Mouse (Mus musculus) spleen, adult 2 months (tissue): ENCODE results near the gene Brsk1. TPM values are rescaled to one million over a fixed set of nuclear protein-coding genes. Genes with fewer than 3 reads are reported as not detected.

Experiments
- DNase-seq, 2 experiments: peaks; one replicate each; pipeline versions ENCODE4 v3.0.0 to v3.0.0-alpha.2; 2012 to 2021; ENCODE audit warnings: low spot score in 2 of 2, low read depth in 1 of 2
- H3K27ac ChIP-seq: fragments of 200-500 bp; 2 replicates; pipeline ENCODE4 v1.5.1; 2012; ENCODE audit warnings: low read length, inconsistent platforms; ENCODE audit not compliant: insufficient read depth
- H3K27me3 ChIP-seq: fragments of 200-500 bp; 2 replicates; pipeline ENCODE4 v1.6.1; 2012; ENCODE audit warnings: mild to moderate bottlenecking, moderate library complexity, low read length, inconsistent platforms; ENCODE audit not compliant: control insufficient read depth, insufficient read depth
- H3K36me3 ChIP-seq: fragments of 200-500 bp; 2 replicates; pipeline ENCODE4 v1.6.1; 2012; ENCODE audit warnings: mild to moderate bottlenecking, low read length, inconsistent platforms; ENCODE audit not compliant: control insufficient read depth, insufficient read depth
- H3K4me1 ChIP-seq: fragments of 200-500 bp; 2 replicates; pipeline ENCODE4 v1.6.1; 2011; ENCODE audit warnings: inconsistent platforms; ENCODE audit not compliant: control insufficient read depth, insufficient read depth, insufficient read length
- H3K4me3 ChIP-seq: fragments of 200-500 bp; 2 replicates; pipeline ENCODE4 v1.5.1; 2011; ENCODE audit warnings: mild to moderate bottlenecking, inconsistent platforms; ENCODE audit not compliant: insufficient read depth, insufficient read length; ENCODE audit errors: extremely low read depth
- CTCF ChIP-seq: fragments of 200-500 bp; IDR thresholded peaks from 2 replicates; pipeline ENCODE4 v1.5.1; 2011; ENCODE audit warnings: mild to moderate bottlenecking, inconsistent platforms; ENCODE audit not compliant: insufficient read depth, insufficient read length, insufficient replicate concordance; ENCODE audit errors: extremely low read depth
- POLR2A ChIP-seq: fragments of 200-500 bp; IDR thresholded peaks from 2 replicates; pipeline ENCODE4 v1.6.1; 2011; ENCODE audit warnings: low read depth, low read length, inconsistent platforms
- WGBS: fragments of 180-500 bp; shearing (Covaris S2); methylation state at CpG from one replicate; pipeline ENCODE4 v1.1.7; 2018; 5-methylcytosine and 5-hydroxymethylcytosine counted together
- polyA plus RNA-seq: library from polyadenylated mRNA; depleted of rRNA; stranded (reverse); fragments of >200 nt; gene quantifications from 2 replicates; pipeline ENCODE4 v1.2.3, GENCODE M21; 2012

The Brsk1 gene
- polyA plus RNA-seq, 1 experiment = 0.84 TPM

DNA sequence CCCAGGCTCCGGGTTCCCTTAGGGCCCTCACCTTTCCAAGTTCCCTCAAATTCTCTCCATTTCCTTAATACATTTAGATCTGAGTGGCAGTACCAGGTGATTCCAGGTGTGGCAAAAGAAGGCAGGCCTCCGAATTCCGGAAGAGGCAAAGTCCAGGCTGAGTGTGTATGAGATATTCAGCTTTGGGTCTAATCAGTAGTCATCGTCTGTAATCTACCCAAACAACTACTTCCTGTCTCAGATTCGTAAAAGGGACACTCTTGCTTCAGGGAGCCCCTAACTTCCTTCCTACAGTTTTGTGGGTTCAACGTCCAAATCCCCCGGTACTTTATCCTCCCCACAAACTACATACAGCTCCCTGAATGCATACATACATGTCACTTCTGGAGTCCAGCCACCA is 34.8 kb downstream of the Brsk1 start, which contains the start of gene Tmem150b:
Gene Tmem150b, minus strand, starts transcription at position 81 of the 400 bp plus-strand sequence.
- no peak for DNase-seq
- no peaks in the 10 kb centered on the region for H3K27me3 ChIP-seq
- TF ChIP-seq POLR2A = no peak
- TF ChIP-seq CTCF = no peak
- peak within 1 kb of the TSS; percentile 49; the same call in 1 of the 2 replicates for H3K4me3 ChIP-seq
- peak within 1 kb of the TSS; percentile 48 for H3K27ac ChIP-seq
- H3K36me3 ChIP-seq = no peaks in the 10 kb centered on the region
- peaks cover 5% of the 10 kb centered on the region; the same call in 1 of the 2 replicates for H3K4me1 ChIP-seq
- WGBS = 7% methylated on average over 7 of the region's 7 CpGs

- Histone ChIP-seq H3K27me3 (no peaks in the 10 kb centered on the region), H3K4me3 (no peak overlapping the region), H3K4me1 (no peaks in the 10 kb centered on the region; the same call in 1 of the 2 replicates), H3K27ac (no peak overlapping the region), H3K36me3 (no peaks in the 10 kb centered on the region)
- no peak for DNase-seq
- TF ChIP-seq CTCF = no peak
- no peak for TF ChIP-seq POLR2A
- WGBS = 51% methylated on average over 5 of the region's 5 CpGs
Observed at GRCm38 (mm10) chr7:4731090-4731489, 40.7 kb downstream of the Brsk1 start.

DNA sequence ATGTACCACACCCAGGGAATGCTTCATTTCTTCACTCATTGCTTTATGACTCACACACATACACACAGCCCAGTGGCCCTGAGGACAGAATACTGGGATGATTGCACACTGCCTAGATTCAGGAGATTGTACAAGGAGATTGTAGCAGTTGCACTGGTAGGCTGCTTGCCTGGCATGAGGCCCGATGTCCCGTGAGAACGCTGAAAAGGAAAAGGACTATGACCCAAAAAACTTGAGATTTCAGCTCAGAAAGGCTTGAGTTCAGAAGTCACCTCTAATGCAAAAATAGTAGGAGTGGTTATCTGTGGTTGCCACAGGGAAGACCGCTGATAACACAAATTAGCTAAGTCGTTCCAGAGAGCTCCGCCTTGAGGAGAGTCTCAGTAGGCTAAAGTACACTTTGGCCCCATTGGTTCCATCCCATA is 42.6 kb downstream of the Brsk1 start:
- Histone ChIP-seq H3K27me3 (no peaks in the 10 kb centered on the region), H3K27ac (no peak overlapping the region), H3K4me1 (no peaks in the 10 kb centered on the region; the same call in 1 of the 2 replicates), H3K4me3 (no peak overlapping the region), H3K36me3 (no peaks in the 10 kb centered on the region)
- DNase-seq = no peak
- TF ChIP-seq CTCF = no peak
- TF ChIP-seq POLR2A = no peak
- WGBS = 73% methylated on average over 6 of the region's 6 CpGs

DNA sequence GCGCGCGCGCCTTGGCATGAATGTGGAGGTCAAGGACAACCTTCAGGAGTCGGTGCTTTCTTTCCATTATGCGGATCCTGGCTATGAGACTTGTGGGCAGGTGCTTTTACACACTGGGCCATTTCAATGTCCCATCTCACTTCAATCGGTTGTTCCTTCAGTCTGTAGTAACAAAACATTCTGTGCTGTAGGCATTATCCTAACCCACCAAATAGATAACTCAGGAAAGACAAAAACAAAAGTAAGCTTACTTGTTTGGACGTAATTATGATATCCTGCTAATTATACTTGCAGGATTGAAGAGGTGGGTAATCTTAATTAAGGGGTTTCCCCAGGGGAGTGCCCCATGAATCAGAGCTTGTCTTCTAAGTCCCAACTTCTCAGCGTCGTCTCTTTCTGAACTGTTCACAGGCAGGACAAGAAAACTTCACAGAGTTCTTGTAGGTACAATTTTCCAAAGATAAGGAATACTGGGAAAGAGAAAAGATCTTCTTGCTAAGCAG is 48.7 kb downstream of the Brsk1 start:
- H3K27ac ChIP-seq = peak overlapping the region; percentile 84
- 57% methylated on average over 10 of the region's 10 CpGs for whole genome bisulfite sequencing
- H3K4me3 ChIP-seq = peak overlapping the region; percentile 49
- H3K27me3 ChIP-seq = no peaks in the 10 kb centered on the region
- no peak for DNase-seq
- TF ChIP-seq CTCF (no peak), POLR2A (no peak)
- H3K36me3 ChIP-seq = no peaks in the 10 kb centered on the region; the same call in 1 of the 2 replicates
- peaks cover 7% of the 10 kb centered on the region; the same call in 1 of the 2 replicates for H3K4me1 ChIP-seq

- H3K27ac ChIP-seq = peak within 1 kb of the TSS; percentile 84
- no peak for TF ChIP-seq CTCF
- peak; percentile 88 for TF ChIP-seq POLR2A
- WGBS = under 1% methylated on average over 39 of the region's 44 CpGs
- peak within 1 kb of the TSS; percentile 90 for H3K4me3 ChIP-seq
- no peaks in the 10 kb centered on the region; the same call in 1 of the 2 replicates for H3K36me3 ChIP-seq
- H3K4me1 ChIP-seq = peaks cover 7% of the 10 kb centered on the region; the same call in 1 of the 2 replicates
- no peaks in the 10 kb centered on the region for H3K27me3 ChIP-seq
- peak; percentile 97 to 100 for DNase-seq
Observed at GRCm38 (mm10) chr7:4739544-4740275, 49.3 kb downstream of the Brsk1 start, which contains the start of gene Kmt5c. Gene Kmt5c (plus strand): TSS chr7:4740115.

DNA sequence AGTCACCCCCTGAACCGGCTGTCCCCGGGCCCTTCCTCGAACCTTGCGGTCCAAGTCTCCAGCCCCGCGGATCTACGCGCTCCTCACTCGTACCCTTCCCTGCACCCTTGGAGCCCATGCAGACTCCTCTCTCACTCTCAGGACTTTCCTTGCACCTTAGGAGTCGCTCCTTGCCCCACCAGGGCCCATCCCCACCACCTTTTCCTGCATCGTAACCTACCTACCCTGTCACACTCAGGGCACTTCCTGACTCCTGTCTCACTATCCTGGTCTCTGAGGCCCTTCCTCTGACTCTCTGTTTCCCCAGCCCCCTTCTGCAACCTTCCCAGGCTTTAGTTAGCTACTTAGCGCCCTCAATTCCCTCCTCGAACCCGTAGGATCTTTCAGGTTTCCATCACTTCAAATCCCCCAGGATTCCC is 49.9 kb downstream of the Brsk1 start:
- TF ChIP-seq POLR2A = no peak
- TF ChIP-seq CTCF = no peak
- H3K27me3 ChIP-seq = no peaks in the 10 kb centered on the region
- no peaks in the 10 kb centered on the region; the same call in 1 of the 2 replicates for H3K36me3 ChIP-seq
- H3K4me1 ChIP-seq = peaks cover 7% of the 10 kb centered on the region; the same call in 1 of the 2 replicates
- WGBS = under 1% methylated on average over 14 of the region's 14 CpGs
- H3K4me3 ChIP-seq = peak overlapping the region; percentile 90
- peak overlapping the region; percentile 82 for H3K27ac ChIP-seq
- DNase-seq = no peak

GRCm38 (mm10) chr7:4741151-4741550 is 50.7 kb downstream of the Brsk1 start:
- Histone ChIP-seq H3K36me3 (peaks cover 1% of the 10 kb centered on the region), H3K27ac (no peak overlapping the region), H3K4me1 (peaks cover 7% of the 10 kb centered on the region; the same call in 1 of the 2 replicates), H3K27me3 (no peaks in the 10 kb centered on the region), H3K4me3 (peak overlapping the region; percentile 90)
- TF ChIP-seq CTCF (no peak), POLR2A (no peak)
- 24% methylated on average over 4 of the region's 4 CpGs for WGBS
- no peak for DNase-seq
